Mouse (Mus musculus): ENCODE data around the gene Faap24.

- no peak for TF ChIP-seq CTCF (IDR thresholded peaks at IDR 0.05; ENCODE audit: extremely low read depth, insufficient read depth, insufficient read length, insufficient replicate concordance)
- no peak for TF ChIP-seq POLR2A (IDR thresholded peaks at IDR 0.05; ENCODE audit: low read depth, low read length)
These were observed 25.5 kb downstream of the Faap24 start for GRCm38 (mm10) chr7:35371096-35371495.

Measured in spleen, adult 2 months (tissue).